Mouse (Mus musculus): Measurements from ENCODE around the gene Slc25a13.

Slc25a13 gene

DNA sequence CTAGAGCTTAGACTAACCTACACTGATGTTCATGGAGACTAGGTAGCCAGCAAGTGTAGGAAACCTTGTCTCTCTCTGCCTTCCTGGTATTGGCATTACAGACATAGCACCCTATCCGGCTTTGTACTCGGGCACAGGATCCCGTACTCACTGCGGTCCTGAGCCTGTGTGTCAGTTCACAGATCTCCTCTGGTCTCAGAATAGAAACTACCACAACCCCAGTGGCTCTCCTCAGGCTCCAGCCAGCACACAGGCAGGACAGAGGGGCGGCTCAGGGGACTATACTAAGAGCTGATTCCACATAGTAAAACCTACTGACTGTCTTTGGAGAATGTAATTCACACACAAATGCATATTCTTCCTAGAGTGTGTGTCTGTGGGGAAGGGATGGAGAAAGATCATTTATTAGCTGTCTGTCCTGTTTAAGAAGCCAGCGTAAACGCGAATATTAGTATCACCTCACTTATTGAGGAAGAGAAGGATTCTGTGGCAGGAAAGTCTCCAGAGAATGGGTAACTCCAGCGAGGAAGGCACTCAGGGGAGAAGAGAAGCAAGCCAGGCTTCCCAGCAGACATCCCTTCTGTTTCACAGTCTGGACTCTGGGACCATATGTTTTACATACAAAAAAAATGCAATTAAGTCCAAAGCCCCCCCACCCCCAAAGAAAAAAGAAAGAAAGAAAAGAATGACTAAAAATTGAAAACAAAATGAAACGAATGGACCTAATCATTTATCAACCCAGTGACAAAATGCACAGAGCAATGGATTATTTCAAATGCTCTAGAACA lies 49.4 kb downstream of the Slc25a13 start:
- no peak for DNase-seq (ENCODE audit: low spot score)

DNA sequence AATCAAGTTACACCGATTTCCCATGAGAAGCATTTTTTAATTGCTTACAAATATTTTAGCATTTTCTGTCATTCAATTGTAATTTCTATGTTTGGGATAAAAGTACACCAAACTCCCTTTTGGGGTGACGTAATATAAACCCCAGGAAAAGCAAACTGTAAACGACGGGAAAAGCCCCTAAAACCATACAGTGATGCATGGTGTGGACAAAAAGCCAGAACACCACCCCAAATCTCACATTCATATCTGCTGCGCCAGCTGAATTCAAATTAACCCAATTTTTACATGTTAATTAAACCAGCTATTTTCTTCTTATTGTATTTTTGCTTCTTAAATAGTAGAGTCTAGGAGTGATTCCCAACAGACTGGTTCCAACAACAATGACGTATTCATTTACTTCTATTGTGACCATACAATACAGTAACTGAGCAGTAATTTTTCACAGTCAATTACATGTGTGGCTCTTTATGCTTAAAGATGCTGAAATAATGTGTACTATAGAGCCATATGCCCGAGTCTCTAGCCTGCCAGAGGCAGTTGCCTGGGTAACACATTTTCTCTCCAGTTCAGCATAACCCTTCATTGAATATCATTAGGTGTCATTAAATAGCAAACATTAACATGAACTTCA lies 53.9 kb downstream of the Slc25a13 start:
- DNase-seq (ENCODE audit: low spot score), result no peak

DNA sequence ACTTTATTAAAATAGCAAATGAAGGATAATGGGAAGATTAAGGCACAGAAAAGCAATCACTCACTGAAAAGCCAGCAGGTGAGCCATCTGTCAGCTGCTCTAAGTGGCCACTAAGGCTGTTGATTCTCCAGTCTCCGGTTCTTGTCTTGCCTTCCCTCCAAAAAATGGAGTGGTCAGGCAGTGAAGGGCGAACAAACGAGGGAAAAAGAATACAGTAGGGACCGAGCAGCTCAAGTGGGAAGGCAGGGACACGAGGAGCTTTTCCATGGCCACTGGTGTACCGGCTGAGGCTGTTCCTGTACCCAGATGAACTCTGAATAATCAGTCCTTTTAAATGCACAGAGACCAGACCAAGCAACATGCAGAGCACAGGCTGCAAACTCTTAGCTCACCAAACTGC lies 54.8 kb downstream of the Slc25a13 start:
- no peak for DNase-seq (ENCODE audit: low spot score)

DNA sequence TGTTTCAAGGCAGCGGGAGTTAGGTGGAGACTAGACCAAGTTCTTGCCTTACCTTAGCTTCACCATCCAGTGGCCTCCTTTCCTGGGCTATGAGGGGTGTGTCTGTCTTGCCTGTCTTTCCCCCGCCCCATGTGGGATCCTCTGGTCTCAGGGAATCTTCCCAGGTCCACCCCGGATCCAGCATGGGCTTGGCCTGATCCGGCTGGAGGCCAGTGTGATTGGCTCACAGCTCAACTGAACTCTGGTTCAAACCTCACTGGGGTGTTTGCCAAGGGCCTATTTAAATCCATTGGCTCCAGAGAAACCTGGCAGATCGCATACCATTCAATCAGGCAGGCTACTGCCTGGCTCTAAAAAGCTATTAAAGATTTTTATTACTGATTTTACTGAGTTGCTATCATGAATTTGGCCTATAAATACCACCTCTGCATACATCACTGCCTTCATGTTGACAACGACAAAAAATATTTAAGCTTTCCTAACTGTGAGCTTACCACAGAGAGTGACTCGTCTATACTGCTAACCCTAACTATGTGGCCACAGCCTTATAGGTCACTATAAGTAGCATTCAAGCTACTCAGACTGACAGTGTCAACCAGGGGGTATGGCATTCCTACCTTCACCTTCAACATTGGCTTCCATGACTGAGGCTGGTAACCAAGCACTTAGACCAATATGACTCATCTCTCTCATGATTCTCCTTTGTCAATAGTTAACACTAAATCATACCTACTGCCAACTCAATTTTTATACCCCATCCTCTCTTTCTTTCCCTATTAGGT lies 56.1 kb downstream of the Slc25a13 start:
- no peak for DNase-seq (ENCODE audit: low spot score)

DNA sequence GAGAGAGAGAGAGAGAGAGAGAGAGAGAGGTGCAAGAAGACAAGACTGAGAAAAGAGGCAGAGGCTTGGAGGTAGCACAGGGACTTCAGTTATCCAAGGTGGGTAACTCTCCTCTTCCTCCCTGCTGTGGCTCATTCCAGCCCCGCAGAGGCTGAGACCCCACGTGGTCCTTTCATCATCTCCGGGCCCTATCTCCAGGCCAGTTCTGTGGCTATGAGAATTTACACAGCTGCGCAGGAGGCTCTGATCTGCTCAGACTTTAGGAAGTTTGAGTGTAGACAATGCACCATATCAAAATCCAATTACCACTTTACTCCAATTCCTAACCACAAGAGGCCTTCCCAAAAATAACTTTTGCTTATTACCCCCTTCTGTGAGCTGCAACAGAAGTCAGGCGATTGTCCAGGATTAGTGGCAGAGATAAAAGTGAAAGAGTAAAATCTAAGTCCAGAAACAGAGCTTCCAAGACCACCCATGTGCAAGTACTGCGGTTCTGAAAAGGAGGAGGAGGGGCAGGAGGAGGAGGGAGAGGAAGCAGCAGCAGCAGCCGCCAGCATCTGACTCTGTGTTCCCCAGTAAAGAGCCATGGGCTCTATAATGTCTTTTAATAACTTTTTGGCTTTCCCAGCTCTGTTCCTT lies 57.6 kb downstream of the Slc25a13 start:
- DNase-seq (ENCODE audit: low spot score), result no peak

DNA sequence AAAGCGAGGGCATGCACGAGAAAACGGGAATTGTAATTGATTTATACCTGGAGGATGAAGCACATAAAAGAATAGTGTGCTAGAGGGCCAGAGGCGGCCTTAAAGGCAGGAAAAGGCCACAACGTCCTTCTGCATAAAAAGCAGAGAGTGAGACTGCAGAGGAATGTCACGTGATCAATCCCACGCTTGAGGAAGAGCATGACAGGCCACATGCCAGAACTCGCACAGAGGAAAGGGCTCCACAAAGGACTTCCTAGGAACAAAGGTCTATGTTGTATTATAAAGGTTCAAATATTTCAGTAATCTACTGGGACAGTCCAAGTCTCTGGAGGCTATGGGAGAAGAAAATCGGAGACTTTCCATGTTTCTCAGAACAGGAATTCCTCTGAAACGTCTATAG lies 63.5 kb downstream of the Slc25a13 start:
- no peak for DNase-seq (ENCODE audit: low spot score)

DNA sequence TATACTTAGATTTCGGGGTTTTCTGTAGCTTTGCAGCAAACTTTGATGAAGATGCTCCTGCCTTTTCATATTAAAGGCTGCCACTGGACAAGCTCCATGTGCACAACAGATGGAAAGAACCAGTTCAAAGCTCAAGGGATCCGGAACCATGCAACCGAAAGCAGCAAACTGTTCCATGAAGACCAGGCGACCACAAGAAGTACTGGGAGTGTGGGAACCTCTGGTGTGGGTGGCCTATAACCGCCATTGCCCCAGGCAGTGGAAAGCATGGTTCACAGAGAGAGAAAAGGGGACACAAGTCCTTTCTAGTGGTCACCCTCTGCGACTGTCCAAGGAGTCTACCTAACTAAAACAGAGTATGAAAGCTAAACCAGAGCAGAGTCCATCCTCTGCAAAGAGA lies 66.2 kb downstream of the Slc25a13 start:
- DNase-seq (ENCODE audit: low spot score), result no peak

DNA sequence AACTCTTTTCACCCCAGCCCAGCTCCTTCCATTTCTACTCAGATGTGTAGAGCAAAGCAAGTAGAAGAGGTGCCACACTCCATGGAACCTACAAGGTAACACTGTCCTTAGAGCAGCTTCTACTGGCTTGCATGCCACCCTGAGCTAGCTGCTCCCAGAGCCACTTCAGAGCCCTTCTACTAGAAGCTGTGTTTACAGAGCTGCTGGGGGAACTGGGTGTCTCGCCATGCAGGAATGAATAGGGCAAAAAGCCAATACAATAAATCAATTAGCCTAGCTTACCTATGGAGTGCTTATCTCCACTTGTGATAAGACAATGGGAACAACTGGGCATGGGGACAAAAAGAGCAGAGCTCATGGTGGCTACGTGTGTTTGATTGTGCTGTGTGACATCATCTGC lies 67.2 kb downstream of the Slc25a13 start:
- DNase-seq (ENCODE audit: low spot score), result no peak

DNA sequence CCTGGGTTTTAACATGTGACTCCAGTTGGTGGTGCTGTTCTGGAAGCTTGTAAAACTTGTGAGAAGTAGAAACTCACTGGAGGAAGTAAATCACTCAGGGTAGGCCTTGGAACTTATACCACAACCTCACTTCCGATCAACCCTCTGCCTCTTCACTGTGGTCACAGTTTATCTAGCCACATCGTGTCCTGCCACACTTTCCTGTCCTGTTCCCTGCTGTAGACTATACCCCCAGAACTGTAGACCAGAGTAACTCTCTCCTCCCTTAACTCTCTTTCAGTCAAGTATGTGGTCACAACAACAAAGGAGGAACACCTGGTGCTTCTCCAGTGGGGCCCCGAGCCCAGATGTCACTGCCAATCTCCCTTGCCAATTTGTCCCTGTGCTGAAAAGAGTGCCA lies 67.6 kb downstream of the Slc25a13 start:
- no peak for DNase-seq (ENCODE audit: low spot score)

DNA sequence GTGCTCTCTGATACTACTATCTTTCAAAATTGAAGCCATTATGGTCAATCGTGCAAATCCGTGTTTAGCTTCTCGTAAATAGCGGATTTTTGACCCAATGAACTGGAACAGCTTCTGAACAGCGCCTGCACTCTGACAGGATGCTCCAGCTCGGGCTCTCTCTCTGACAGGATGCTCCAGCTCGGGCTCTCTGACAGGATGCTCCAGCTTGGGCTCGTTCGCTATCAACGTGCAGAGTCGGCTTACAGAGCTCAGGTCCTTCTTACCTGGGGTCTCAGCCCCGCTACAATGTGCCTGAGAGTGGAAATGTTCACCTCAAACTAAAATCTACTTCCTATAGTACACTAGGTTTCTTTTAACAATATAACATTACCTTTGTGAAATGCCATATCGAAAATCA lies 71.6 kb downstream of the Slc25a13 start:
- DNase-seq (ENCODE audit: low spot score), result no peak

DNA sequence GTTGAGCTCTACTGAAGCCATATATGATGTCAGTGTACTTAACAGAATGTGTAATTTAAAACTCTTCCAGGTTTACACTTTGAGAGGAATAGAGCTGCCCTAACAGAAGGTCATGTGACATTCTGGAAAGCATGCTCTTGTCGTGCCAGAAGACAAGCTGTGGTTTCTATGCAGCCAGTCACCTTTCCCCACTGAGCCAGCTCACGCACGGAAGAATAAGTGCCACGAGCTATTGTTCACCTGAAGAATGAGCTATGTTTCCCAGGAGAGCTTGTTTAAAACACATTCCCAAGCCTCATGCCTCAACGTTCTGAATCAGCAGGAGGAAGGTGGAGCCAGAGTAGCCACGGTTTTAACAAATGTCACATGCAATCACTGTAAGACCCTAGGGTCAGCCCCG lies 73.4 kb downstream of the Slc25a13 start:
- no peak for DNase-seq (ENCODE audit: low spot score)

DNA sequence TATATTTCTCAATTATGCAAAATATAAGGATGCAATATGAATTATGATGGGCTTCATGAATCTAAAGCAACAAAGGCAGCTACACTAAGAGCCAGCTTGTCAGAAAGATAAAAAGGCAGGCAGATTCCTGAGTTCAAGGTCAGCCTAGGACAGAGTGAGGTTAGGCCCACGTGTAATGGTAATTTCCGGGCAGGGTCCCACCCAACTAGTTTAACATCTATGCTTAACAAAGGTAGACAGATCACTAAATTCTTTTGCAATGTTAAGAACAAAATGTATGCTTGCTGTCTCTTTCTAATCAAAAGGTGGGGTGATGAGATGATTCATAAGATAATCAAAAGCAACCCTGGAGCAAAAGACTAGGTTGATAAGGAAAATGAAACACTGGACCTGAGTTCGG lies 76.6 kb downstream of the Slc25a13 start:
- DNase-seq (ENCODE audit: low spot score), result no peak

DNA sequence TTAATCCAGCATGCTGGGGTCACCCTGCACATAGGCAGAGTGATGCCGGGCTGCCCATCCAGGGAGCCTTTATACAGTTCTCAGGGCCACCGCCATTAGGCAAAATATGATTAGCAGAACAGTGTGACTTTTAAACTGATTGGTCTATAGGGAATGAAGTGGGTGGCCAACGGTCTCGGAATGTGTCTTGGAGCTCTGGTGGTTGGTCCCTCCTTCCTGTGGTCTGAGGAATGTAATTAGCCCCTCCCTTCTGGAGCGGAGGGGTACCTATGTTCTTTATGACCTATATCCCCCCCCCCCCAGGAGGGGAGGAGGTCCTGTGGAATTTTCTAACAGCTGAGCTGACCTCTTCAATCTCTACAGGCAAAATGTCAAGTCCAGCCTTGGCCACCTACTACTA lies 77.9 kb downstream of the Slc25a13 start:
- DNase-seq (ENCODE audit: low spot score), result no peak

DNA sequence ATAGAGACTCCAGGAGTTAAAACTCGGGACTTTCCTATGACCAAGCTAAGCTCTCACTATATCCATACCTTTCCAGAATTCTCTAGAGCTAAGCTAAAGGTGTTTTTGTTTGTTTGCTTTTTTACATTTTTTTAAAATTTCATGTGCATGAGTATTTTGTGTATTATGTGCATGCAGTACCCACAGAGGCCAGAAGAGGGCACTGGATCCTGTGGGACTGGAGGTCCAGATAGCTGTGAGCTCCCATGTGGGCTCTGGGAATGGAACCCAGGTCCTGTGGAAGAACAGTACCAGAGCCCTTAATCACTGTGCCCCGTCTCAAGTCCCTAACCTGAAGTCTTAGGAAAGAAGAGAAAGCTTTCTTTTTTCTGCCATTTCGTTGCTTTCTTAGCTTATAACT lies 80.2 kb downstream of the Slc25a13 start:
- DNase-seq (ENCODE audit: low spot score), result no peak

DNA sequence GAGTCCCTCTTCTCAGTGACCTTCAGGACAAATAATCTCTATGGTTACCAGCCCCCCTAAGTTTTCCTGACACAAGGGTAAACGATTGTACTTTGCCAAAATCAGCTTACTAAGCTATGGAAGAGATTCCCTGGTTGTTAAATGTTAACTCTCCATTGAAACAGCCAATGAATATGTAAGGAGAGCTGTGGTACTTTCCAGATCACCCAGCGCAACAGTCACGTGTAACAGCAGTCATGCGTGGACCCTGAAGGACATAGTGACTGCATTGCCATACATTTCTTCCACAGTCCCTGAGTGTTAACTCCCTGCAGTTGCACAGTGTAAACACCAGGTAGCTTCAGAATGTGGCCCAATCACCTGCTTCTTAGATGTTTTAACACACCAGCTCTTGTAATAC lies 82.0 kb downstream of the Slc25a13 start:
- DNase-seq (ENCODE audit: low spot score), result no peak

DNA sequence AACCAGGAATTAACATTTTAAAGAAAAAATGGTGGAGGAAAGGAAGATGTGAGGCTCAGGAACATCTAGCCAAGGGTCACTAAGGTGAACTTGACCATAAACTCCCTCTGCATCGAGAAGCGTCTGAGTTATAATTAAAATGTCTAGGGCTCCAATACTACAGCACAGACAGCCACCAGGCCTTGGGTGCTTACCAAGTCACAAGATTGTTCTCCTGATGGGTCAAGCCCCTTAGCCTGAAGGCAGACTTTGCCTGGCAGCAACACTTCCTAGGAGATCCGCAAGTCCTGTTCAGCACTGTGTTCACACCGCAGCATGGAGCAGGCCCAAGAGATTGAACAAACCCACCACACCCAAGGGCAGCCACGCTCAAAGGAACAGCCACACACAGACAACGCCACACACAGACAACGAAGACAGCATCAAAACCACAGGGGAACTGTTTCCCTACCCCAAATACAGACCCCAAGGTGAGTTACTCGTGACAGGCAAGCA lies 83.4 kb downstream of the Slc25a13 start:
- DNase-seq (ENCODE audit: low spot score), result no peak

DNA sequence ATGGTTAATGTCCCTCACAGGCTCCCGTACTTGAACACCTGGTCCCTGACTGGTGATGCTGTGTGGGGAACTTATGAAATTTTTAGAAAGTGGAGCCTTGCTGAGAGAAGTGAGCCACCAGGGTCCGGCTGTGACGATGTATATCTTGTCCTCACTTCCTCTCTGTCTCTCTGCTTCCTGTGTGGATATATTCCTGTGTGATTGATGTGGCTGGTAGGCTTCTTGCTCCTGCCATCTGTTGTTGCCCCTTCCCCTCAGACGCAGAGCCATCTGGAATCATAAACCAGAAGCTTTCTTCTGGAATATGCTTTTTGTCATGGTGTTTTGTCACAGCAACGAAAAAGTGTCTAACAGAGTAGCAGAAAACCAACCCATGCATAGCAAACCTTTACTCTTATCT lies 84.9 kb downstream of the Slc25a13 start:
- no peak for DNase-seq (ENCODE audit: low spot score)

DNA sequence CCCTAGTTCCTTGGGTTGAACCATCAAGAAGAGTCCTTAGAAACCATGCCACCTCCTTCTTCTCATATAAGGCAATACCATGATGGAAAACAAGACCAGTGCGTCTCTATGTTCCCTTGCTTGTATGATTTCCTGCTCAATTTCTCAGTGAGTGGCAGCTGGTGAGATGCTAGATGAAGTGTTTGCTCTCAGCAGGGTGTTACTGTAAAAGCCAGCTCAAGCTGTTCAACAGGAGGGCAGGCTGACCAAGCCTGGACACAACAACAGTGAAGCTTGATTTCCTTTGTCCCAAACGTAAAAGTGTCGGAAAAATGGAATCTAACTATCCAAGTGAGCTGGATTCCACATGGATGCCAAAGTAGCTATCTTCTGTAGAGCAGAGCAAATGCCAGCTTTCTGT lies 91.4 kb downstream of the Slc25a13 start:
- no peak for DNase-seq (ENCODE audit: low spot score)

DNA sequence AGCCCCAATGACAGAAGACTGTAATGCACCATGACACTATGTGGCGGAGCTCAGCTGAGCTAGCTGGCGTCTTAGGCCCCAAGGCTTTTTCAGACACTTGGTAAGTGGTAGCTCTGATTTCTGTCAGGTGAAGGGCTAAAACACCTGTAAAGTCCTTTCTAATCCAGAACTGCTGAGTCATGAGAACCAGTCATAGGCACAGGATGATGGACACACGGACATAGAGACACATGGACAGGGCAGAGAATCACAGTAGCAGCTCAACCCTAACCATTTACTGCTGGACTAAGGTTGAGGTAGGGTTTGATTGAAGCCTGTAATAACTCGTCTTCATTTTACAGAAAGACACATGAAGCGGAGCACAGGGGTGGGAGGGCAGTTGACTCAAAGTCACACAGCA lies 95.1 kb downstream of the Slc25a13 start:
- DNase-seq (ENCODE audit: low spot score), result no peak

DNA sequence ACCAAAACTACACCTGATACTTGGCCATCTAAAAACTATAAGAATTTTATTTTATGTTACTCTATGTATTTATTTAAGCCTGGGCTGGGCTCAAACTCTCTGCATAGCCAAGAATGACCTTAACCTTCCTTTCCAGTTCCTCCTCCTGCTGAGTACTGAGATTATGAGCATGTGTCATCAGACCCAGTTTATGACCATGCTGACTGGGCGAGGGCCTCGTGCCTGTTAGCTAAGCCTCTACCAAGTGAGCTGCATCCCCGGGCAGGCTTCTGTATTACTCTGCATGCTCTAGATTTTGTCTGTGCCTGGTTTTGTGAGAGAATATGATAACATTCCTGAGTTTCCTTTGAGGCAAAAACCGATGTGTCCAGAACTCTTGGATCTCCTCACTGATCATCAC lies 96.1 kb downstream of the Slc25a13 start:
- DNase-seq (ENCODE audit: low spot score), result no peak

DNA sequence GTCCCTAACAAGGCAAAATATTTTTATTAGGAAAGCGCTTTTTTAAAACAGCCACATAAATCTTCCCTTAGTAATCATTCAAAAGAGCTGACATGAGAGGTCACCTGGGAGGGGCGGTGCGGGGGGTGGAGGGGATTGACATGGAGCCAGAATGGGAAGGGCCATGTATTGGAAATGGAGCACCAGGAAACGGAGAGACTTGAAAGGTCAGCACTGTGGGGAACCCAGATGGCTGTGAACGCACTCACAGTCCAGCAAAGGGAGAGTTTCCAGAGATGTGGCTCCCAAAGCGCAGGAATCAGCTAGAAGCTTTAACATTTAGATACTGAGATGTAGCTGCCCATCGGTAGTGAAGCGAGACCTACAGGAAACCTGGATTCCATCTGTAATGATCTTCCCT lies 101.2 kb downstream of the Slc25a13 start:
- DNase-seq (ENCODE audit: low spot score), result no peak

DNA sequence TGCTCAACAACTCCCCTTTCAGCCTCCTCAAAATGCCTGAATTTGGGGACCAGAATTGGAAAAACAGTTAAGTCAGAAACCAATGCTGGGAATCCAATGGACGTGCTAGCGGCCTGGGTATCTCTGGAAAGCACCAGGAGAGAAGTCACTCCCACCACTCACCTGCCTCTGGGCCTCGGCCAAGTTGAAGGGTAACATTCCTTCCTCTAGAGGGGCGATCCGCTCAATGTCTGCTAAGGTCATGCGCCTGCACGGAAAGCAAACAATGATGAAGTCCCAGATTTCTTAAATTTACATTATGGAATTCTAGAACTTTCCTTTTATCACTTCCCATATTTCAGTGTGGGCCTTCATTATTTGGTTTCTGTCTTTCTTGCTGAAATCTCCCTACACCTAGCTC lies 103.2 kb downstream of the Slc25a13 start:
- DNase-seq (ENCODE audit: low spot score), result no peak
